Mouse (Mus musculus): ENCODE measurements around the gene Rab14. TPM values are rescaled to one million over a fixed set of nuclear protein-coding genes. Genes with fewer than 3 reads are reported as not detected.
A peak's percentile ranks its signal among the peaks of the same experiment; 100 is the strongest.

Gene Rab14
- polyA plus RNA-seq, 1 experiment from 2014 or later: 239 TPM

GRCm38 (mm10) chr2:35153844-35154554, 46.9 kb downstream of the Rab14 start:
- H3K36me3 ChIP-seq (ENCODE audit: control insufficient read depth, insufficient read depth, low read length): peaks cover 22% of the 10 kb centered on the region
- ATAC-seq (replicated peaks; ENCODE audit: insufficient number of reproducible peaks, low FRiP score, low TSS enrichment): 0 out of 2 replicates have a peak, but pooled peaks have one; percentile 18
- no peak overlapping the region for H3K4me3 ChIP-seq (ENCODE audit: low read depth, low read length)
- H3K27ac ChIP-seq (ENCODE audit: low read depth, low read length): peak overlapping the region; percentile 83
- H3K27me3 ChIP-seq (ENCODE audit: control insufficient read depth, insufficient read depth, low read length): no peaks in the 10 kb centered on the region
- H3K9ac ChIP-seq (ENCODE audit: low read depth, low read length): no peak overlapping the region
- WGBS (ENCODE audit: insufficient replicate concordance): 61% methylated on average over 8 of the region's 8 CpGs
- no peak overlapping the region for H3K4me2 ChIP-seq
- H3K4me1 ChIP-seq (ENCODE audit: control insufficient read depth, insufficient read depth, low read length): no peaks in the 10 kb centered on the region; the same call in 1 of the 2 replicates
- H3K9me3 ChIP-seq (replicated peaks; ENCODE audit: control insufficient read depth, low read length): no peaks in the 10 kb centered on the region

- Histone ChIP-seq H3K27me3 (ENCODE audit: control insufficient read depth, insufficient read depth, low read length) (no peaks in the 10 kb centered on the region), H3K9me3 (replicated peaks; ENCODE audit: control insufficient read depth, low read length) (no peaks in the 10 kb centered on the region), H3K4me1 (ENCODE audit: control insufficient read depth, insufficient read depth, low read length) (no peaks in the 10 kb centered on the region; the same call in 1 of the 2 replicates), H3K36me3 (ENCODE audit: control insufficient read depth, insufficient read depth, low read length) (peaks cover 25% of the 10 kb centered on the region), H3K4me3 (ENCODE audit: low read depth, low read length) (no peak overlapping the region), H3K4me2 (no peak overlapping the region), H3K9ac (ENCODE audit: low read depth, low read length) (no peak overlapping the region), H3K27ac (ENCODE audit: low read depth, low read length) (no peak overlapping the region)
- no peak for ATAC-seq (replicated peaks; ENCODE audit: insufficient number of reproducible peaks, low FRiP score, low TSS enrichment)
- 88% methylated on average over 6 of the region's 6 CpGs for WGBS (ENCODE audit: insufficient replicate concordance)
These were observed 47.7 kb downstream of the Rab14 start for GRCm38 (mm10) chr2:35153179-35153578.

GRCm38 (mm10) chr2:35151303-35151882, 49.5 kb downstream of the Rab14 start:
- Histone ChIP-seq H3K9ac (ENCODE audit: low read depth, low read length) (no peak overlapping the region), H3K36me3 (ENCODE audit: control insufficient read depth, insufficient read depth, low read length) (peaks cover 38% of the 10 kb centered on the region), H3K27me3 (ENCODE audit: control insufficient read depth, insufficient read depth, low read length) (no peaks in the 10 kb centered on the region), H3K4me2 (no peak overlapping the region), H3K27ac (ENCODE audit: low read depth, low read length) (no peak overlapping the region), H3K4me1 (ENCODE audit: control insufficient read depth, insufficient read depth, low read length) (no peaks in the 10 kb centered on the region), H3K9me3 (replicated peaks; ENCODE audit: control insufficient read depth, low read length) (no peaks in the 10 kb centered on the region), H3K4me3 (ENCODE audit: low read depth, low read length) (no peak overlapping the region)
- no peak for ATAC-seq (replicated peaks; ENCODE audit: insufficient number of reproducible peaks, low FRiP score, low TSS enrichment)
- WGBS (ENCODE audit: insufficient replicate concordance): 92% methylated on average over 13 of the region's 13 CpGs

DNA sequence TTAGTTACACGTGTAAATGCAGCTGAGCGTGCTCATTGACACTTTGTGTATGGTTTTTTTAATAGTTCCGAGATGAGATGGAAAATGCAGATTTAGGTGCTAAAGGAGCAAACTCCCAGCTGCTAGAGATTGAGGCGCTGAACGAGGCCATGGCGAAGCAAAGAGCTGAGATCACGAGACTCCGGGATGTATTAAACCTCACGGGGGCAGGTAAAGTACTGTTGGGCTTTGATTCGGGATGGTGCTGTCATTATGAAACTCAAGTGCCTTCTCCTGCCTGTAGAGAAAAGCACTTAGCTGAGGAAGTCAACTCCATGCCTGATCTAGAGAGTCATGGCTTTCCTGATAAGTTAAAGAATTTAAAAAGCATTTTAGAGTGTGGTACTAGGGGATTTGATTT, 52.1 kb downstream of the Rab14 start:
- no peak for ATAC-seq (replicated peaks; ENCODE audit: insufficient number of reproducible peaks, low FRiP score, low TSS enrichment)

DNA sequence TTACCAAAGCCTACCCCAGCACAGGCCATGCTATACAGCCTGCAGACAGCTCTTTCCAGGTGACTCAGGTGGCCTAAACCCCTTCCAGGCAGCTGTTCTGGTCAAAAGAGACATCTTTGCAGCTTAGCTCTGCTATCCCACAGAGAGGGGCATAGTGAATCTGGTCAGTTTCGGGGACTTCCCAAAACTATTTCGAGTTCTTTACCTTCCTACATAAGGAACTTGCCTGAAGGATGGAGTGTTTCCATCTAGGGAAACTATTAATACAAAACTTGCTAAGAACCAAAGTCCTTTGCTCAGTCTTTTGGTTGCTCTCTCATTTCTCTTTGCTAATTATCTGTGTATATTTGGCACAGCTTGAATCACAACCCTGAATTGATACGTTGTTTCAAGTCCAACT, 59.2 kb downstream of the Rab14 start:
- H3K4me1 ChIP-seq (ENCODE audit: control insufficient read depth, insufficient read depth, low read length): no peaks in the 10 kb centered on the region
- H3K27ac ChIP-seq (ENCODE audit: low read depth, low read length): no peak overlapping the region
- H3K27me3 ChIP-seq (ENCODE audit: control insufficient read depth, insufficient read depth, low read length): no peaks in the 10 kb centered on the region
- H3K9me3 ChIP-seq (replicated peaks; ENCODE audit: control insufficient read depth, low read length): no peaks in the 10 kb centered on the region
- 89% methylated on average over 3 of the region's 3 CpGs for WGBS (ENCODE audit: insufficient replicate concordance)
- H3K9ac ChIP-seq (ENCODE audit: low read depth, low read length): no peak overlapping the region
- H3K4me2 ChIP-seq: no peak overlapping the region
- no peak overlapping the region for H3K4me3 ChIP-seq (ENCODE audit: low read depth, low read length)
- no peak for ATAC-seq (replicated peaks; ENCODE audit: insufficient number of reproducible peaks, low FRiP score, low TSS enrichment)
- peaks cover 34% of the 10 kb centered on the region for H3K36me3 ChIP-seq (ENCODE audit: control insufficient read depth, insufficient read depth, low read length)

More for the DNA sequence above, 52.1 kb downstream of the Rab14 start:
- H3K4me1 ChIP-seq (ENCODE audit: control insufficient read depth, insufficient read depth, low read length): no peaks in the 10 kb centered on the region
- no peak overlapping the region for H3K4me2 ChIP-seq
- no peak overlapping the region for H3K9ac ChIP-seq (ENCODE audit: low read depth, low read length)
- H3K36me3 ChIP-seq (ENCODE audit: control insufficient read depth, insufficient read depth, low read length): peaks cover 47% of the 10 kb centered on the region
- H3K27ac ChIP-seq (ENCODE audit: low read depth, low read length): no peak overlapping the region
- 86% methylated on average over 10 of the region's 10 CpGs for WGBS (ENCODE audit: insufficient replicate concordance)
- H3K9me3 ChIP-seq (replicated peaks; ENCODE audit: control insufficient read depth, low read length): no peaks in the 10 kb centered on the region
- H3K4me3 ChIP-seq (ENCODE audit: low read depth, low read length): no peak overlapping the region
- H3K27me3 ChIP-seq (ENCODE audit: control insufficient read depth, insufficient read depth, low read length): no peaks in the 10 kb centered on the region

GRCm38 (mm10) chr2:35138576-35138975, 62.3 kb downstream of the Rab14 start:
- H3K4me1 ChIP-seq (ENCODE audit: control insufficient read depth, insufficient read depth, low read length): no peaks in the 10 kb centered on the region
- no peaks in the 10 kb centered on the region for H3K9me3 ChIP-seq (replicated peaks; ENCODE audit: control insufficient read depth, low read length)
- H3K4me2 ChIP-seq: no peak overlapping the region
- peaks cover 27% of the 10 kb centered on the region for H3K36me3 ChIP-seq (ENCODE audit: control insufficient read depth, insufficient read depth, low read length)
- no peak overlapping the region for H3K27ac ChIP-seq (ENCODE audit: low read depth, low read length)
- H3K27me3 ChIP-seq (ENCODE audit: control insufficient read depth, insufficient read depth, low read length): no peaks in the 10 kb centered on the region
- no peak for ATAC-seq (replicated peaks; ENCODE audit: insufficient number of reproducible peaks, low FRiP score, low TSS enrichment)
- WGBS (ENCODE audit: insufficient replicate concordance): 94% methylated on average over 1 of the region's 1 CpGs
- no peak overlapping the region for H3K4me3 ChIP-seq (ENCODE audit: low read depth, low read length)
- H3K9ac ChIP-seq (ENCODE audit: low read depth, low read length): no peak overlapping the region

DNA sequence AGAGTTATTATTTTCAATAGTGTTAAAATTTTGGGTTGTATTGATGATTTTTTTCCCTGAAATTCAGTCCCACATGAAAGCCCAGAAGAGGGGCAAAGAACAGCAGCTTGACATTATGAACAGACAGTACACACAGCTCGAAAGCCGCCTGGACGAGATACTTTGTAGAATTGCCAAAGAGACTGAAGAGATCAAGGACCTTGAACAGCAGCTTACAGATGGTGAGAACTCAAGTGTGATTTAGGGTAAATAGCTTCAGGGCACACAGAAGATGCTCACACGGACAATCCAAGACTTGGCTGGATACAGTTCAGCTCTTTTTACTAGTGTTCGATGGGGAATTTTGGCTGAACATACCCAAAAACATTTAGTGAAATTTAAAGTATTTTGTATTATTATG, 67.0 kb downstream of the Rab14 start:
- peaks cover 14% of the 10 kb centered on the region for H3K36me3 ChIP-seq (ENCODE audit: control insufficient read depth, insufficient read depth, low read length)
- 85% methylated on average over 5 of the region's 5 CpGs for WGBS (ENCODE audit: insufficient replicate concordance)
- no peak overlapping the region for H3K4me2 ChIP-seq
- peaks cover 10% of the 10 kb centered on the region for H3K4me1 ChIP-seq (ENCODE audit: control insufficient read depth, insufficient read depth, low read length)
- ATAC-seq (replicated peaks; ENCODE audit: insufficient number of reproducible peaks, low FRiP score, low TSS enrichment): no peak
- no peaks in the 10 kb centered on the region for H3K9me3 ChIP-seq (replicated peaks; ENCODE audit: control insufficient read depth, low read length)
- H3K4me3 ChIP-seq (ENCODE audit: low read depth, low read length): no peak overlapping the region
- H3K27ac ChIP-seq (ENCODE audit: low read depth, low read length): no peak overlapping the region
- H3K9ac ChIP-seq (ENCODE audit: low read depth, low read length): no peak overlapping the region
- H3K27me3 ChIP-seq (ENCODE audit: control insufficient read depth, insufficient read depth, low read length): no peaks in the 10 kb centered on the region

DNA sequence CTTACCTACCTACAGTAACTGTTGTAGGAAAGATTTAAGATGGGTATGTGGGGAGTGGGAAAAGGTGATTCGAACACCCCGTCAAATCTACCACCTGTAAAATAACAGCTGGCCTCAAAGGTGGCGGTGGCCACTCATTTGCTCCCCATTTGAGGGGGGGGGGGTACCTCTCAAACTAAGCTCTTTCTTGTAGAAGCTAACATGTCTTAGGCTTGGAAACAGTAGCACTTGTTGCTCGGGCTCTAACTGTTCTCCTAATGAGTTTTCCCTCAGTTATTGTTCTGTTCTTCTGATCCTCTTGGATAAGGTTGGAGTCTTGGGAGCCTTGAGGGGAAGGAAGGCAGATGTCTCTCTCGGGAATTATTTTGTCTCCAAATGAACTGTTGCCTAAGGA, 68.3 kb downstream of the Rab14 start:
- peak overlapping the region; percentile 87; the same call in 1 of the 2 replicates for H3K27ac ChIP-seq (ENCODE audit: low read depth, low read length)
- 10% methylated on average over 5 of the region's 5 CpGs for WGBS (ENCODE audit: insufficient replicate concordance)
- no peaks in the 10 kb centered on the region for H3K27me3 ChIP-seq (ENCODE audit: control insufficient read depth, insufficient read depth, low read length)
- peak overlapping the region; percentile 83 for H3K4me2 ChIP-seq
- no peak for ATAC-seq (replicated peaks; ENCODE audit: insufficient number of reproducible peaks, low FRiP score, low TSS enrichment)
- H3K4me1 ChIP-seq (ENCODE audit: control insufficient read depth, insufficient read depth, low read length): peaks cover 10% of the 10 kb centered on the region
- peak overlapping the region; percentile 75 for H3K9ac ChIP-seq (ENCODE audit: low read depth, low read length)
- peaks cover 9% of the 10 kb centered on the region for H3K36me3 ChIP-seq (ENCODE audit: control insufficient read depth, insufficient read depth, low read length)
- H3K9me3 ChIP-seq (replicated peaks; ENCODE audit: control insufficient read depth, low read length): no peaks in the 10 kb centered on the region
- peak overlapping the region; percentile 60 for H3K4me3 ChIP-seq (ENCODE audit: low read depth, low read length)

Measured in heart, embryonic 11.5 days (tissue).